Comparison of ENCODE assay signal across 14 mouse cellular contexts in genomic region chr11:96293302-96293921, GRCm38 (mm10). TPM values are rescaled to one million over a fixed set of nuclear protein-coding genes. Genes with fewer than 3 reads are reported as not detected.
A peak's percentile ranks its signal among the peaks of the same experiment; 100 is the strongest.
DNase-seq lines count a peak whose midpoint lies in the region; ATAC-seq lines count a peak whose summit lies in the region.
"Had no signal": no experiment of that assay in that cellular context is flagged by ENCODE, and none has a peak within 500 bp of the region (broad histone marks: within the 10 kb centered on the region; RNA-seq: fewer than 3 reads in every experiment).

No protein-coding gene starts in this region.

- H3K9ac ChIP-seq in intestine, embryonic 14.5 days (ENCODE audit: low read length): peak overlapping the region; percentile 78
- H3K9ac ChIP-seq in limb, embryonic 13.5 days: peak overlapping the region; percentile 8; the same call in 1 of the 2 replicates

- 8% methylated on average over 22 of the region's 22 CpGs for WGBS in intestine, embryonic 14.5 days
- WGBS in limb, embryonic 13.5 days: 2% methylated on average over 22 of the region's 22 CpGs

- H3K36me3 ChIP-seq in intestine, embryonic 14.5 days (ENCODE audit: control insufficient read depth, insufficient read depth, low read length): no peaks in the 10 kb centered on the region
- no peaks in the 10 kb centered on the region for H3K36me3 ChIP-seq in limb, embryonic 13.5 days
- H3K36me3 ChIP-seq: forebrain, embryonic 10.5 days had no signal

- no peak for ATAC-seq in intestine, embryonic 14.5 days (replicated peaks; ENCODE audit: low FRiP score, low TSS enrichment, low read depth)
- no peak for ATAC-seq in limb, embryonic 13.5 days (ENCODE audit: low FRiP score, low read depth)
- ATAC-seq in megakaryocyte-erythroid progenitor cell, adult 5-6 weeks (replicated peaks; ENCODE audit: low FRiP score, low TSS enrichment, poor library complexity, severe bottlenecking): no peak
- ATAC-seq: Patski had no signal

- H3K27ac ChIP-seq in intestine, embryonic 14.5 days (ENCODE audit: low read depth): peak overlapping the region; percentile 79
- H3K27ac ChIP-seq in limb, embryonic 13.5 days: no peak overlapping the region
- H3K27ac ChIP-seq: forebrain, embryonic 10.5 days had no signal

- H3K9me3 ChIP-seq in intestine, embryonic 14.5 days (ENCODE audit: control insufficient read depth, low read length): no peaks in the 10 kb centered on the region
- no peaks in the 10 kb centered on the region for H3K9me3 ChIP-seq in limb, embryonic 13.5 days
- H3K9me3 ChIP-seq: forebrain, embryonic 10.5 days had no signal

- H3K4me3 ChIP-seq in intestine, embryonic 14.5 days (ENCODE audit: low read depth, low read length): peak overlapping the region; percentile 43
- H3K4me3 ChIP-seq in limb, embryonic 13.5 days: peak overlapping the region; percentile 24
- H3K4me3 ChIP-seq: forebrain, embryonic 10.5 days; myocyte had no signal

- peak; percentile 56 for DNase-seq in adrenal gland, postnatal 14 days
- no peak for DNase-seq in adrenal gland, postnatal 36 days
- DNase-seq in A20 (ENCODE audit: low read depth, low spot score): peak; percentile 67
- no peak for DNase-seq in intestine, embryonic 14.5 days (ENCODE audit: low spot score)
- DNase-seq in natural killer cell, adult 2 months (ENCODE audit: low spot score in 2 of 2): no peak
- DNase-seq in urinary bladder, adult 2 months (ENCODE audit: low spot score): no peak
- DNase-seq: gastrocnemius, postnatal 36 days; lung, postnatal 14 days had no signal

- peaks cover 16% of the 10 kb centered on the region for H3K4me1 ChIP-seq in intestine, embryonic 14.5 days (replicated peaks; ENCODE audit: control insufficient read depth, insufficient read depth, low read length)
- no peaks in the 10 kb centered on the region for H3K4me1 ChIP-seq in limb, embryonic 13.5 days
- H3K4me1 ChIP-seq: forebrain, embryonic 10.5 days had no signal

- H3K4me2 ChIP-seq in intestine, embryonic 14.5 days (ENCODE audit: low read length): peak overlapping the region; percentile 55
- H3K4me2 ChIP-seq in limb, embryonic 13.5 days (replicated peaks): peak overlapping the region; percentile 21

- peaks cover 65% of the 10 kb centered on the region for H3K27me3 ChIP-seq in intestine, embryonic 14.5 days (replicated peaks; ENCODE audit: control insufficient read depth, insufficient read depth, low read length)
- peaks cover 98% of the 10 kb centered on the region for H3K27me3 ChIP-seq in limb, embryonic 13.5 days
- H3K27me3 ChIP-seq: Patski had no signal

RNA-seq across cellular contexts. Expression of gene Hoxb6, which starts 1.1 kb away (rescaled TPM):
- 35.7 and 39.8 TPM in 2 replicates for total RNA-seq in adrenal gland, postnatal 14 days (2021)
- 10 to 100 TPM; 43.9 to 62.2 TPM for total RNA-seq in adrenal gland, postnatal 36 days (2021)
- polyA plus RNA-seq in intestine, embryonic 14.5 days (2014; fragmentation: Nextera tagmentation; extraction: Ambion mirVana): 18.1 and 24.1 TPM in 2 replicates
- polyA plus RNA-seq in limb, embryonic 13.5 days (2015; fragmentation: Nextera tagmentation; extraction: Ambion mirVana): 0.59 and 1.4 TPM in 2 replicates
- not detected in 2 replicates for total RNA-seq in megakaryocyte-erythroid progenitor cell, adult 5-6 weeks (2014; fragmentation: Nextera tagmentation)
- 0.72 TPM in 1 of 2 replicates, not detected in the other for total RNA-seq in megakaryocyte-erythroid progenitor cell, adult 5-6 weeks (2017)
- polyA plus RNA-seq in urinary bladder, adult 2 months (2012; rRNA removed): 12.9 and 13.7 TPM in 2 replicates
- total RNA-seq: left cerebral cortex, postnatal 36 days had no signal
- polyA plus RNA-seq: forebrain, embryonic 10.5 days; myocyte had no signal

RNA-seq across cellular contexts. Expression of gene Hoxb7, which starts 7.0 kb away (rescaled TPM):
- total RNA-seq in adrenal gland, postnatal 14 days (2021): 34.3 and 37.8 TPM in 2 replicates
- total RNA-seq in adrenal gland, postnatal 36 days (2021): 10 to 100 TPM; 35.5 to 49.8 TPM
- 11.7 and 13.2 TPM in 2 replicates for polyA plus RNA-seq in intestine, embryonic 14.5 days (2014; fragmentation: Nextera tagmentation; extraction: Ambion mirVana)
- polyA plus RNA-seq in limb, embryonic 13.5 days (2015; fragmentation: Nextera tagmentation; extraction: Ambion mirVana): 2.0 and 2.2 TPM in 2 replicates
- total RNA-seq in megakaryocyte-erythroid progenitor cell, adult 5-6 weeks (2014; fragmentation: Nextera tagmentation): not detected in 2 replicates
- not detected in 2 replicates for total RNA-seq in megakaryocyte-erythroid progenitor cell, adult 5-6 weeks (2017)
- polyA plus RNA-seq in urinary bladder, adult 2 months (2012; rRNA removed): 9.5 and 9.6 TPM in 2 replicates
- total RNA-seq: left cerebral cortex, postnatal 36 days had no signal
- polyA plus RNA-seq: forebrain, embryonic 10.5 days had no signal

RNA-seq across cellular contexts. Expression of gene Hoxb5, which starts 9.7 kb away (rescaled TPM):
- 17.1 and 18.7 TPM in 2 replicates for total RNA-seq in adrenal gland, postnatal 14 days (2021)
- total RNA-seq in adrenal gland, postnatal 36 days (2021): 10 to 100 TPM; 16.1 to 27.0 TPM
- 49.6 and 51.6 TPM in 2 replicates for polyA plus RNA-seq in intestine, embryonic 14.5 days (2014; fragmentation: Nextera tagmentation; extraction: Ambion mirVana)
- polyA plus RNA-seq in limb, embryonic 13.5 days (2015; fragmentation: Nextera tagmentation; extraction: Ambion mirVana): 0.97 and 1.5 TPM in 2 replicates
- not detected in 2 replicates for total RNA-seq in megakaryocyte-erythroid progenitor cell, adult 5-6 weeks (2014; fragmentation: Nextera tagmentation)
- total RNA-seq in megakaryocyte-erythroid progenitor cell, adult 5-6 weeks (2017): not detected in 2 replicates
- 5.8 and 7.4 TPM in 2 replicates for polyA plus RNA-seq in urinary bladder, adult 2 months (2012; rRNA removed)
- total RNA-seq: left cerebral cortex, postnatal 36 days had no signal
- polyA plus RNA-seq: forebrain, embryonic 10.5 days; myocyte had no signal

RNA-seq across cellular contexts. Expression of gene Hoxb8, which starts 11.7 kb away (rescaled TPM):
- total RNA-seq in adrenal gland, postnatal 14 days (2021): 56.7 and 59.4 TPM in 2 replicates
- total RNA-seq in adrenal gland, postnatal 36 days (2021): 10 to 100 TPM; 59.4 to 80.5 TPM
- polyA plus RNA-seq in intestine, embryonic 14.5 days (2014; fragmentation: Nextera tagmentation; extraction: Ambion mirVana): 1.5 and 1.7 TPM in 2 replicates
- 0.17 and 0.32 TPM in 2 replicates for polyA plus RNA-seq in limb, embryonic 13.5 days (2015; fragmentation: Nextera tagmentation; extraction: Ambion mirVana)
- not detected in 2 replicates for total RNA-seq in megakaryocyte-erythroid progenitor cell, adult 5-6 weeks (2014; fragmentation: Nextera tagmentation)
- not detected in 2 replicates for total RNA-seq in megakaryocyte-erythroid progenitor cell, adult 5-6 weeks (2017)
- polyA plus RNA-seq in urinary bladder, adult 2 months (2012; rRNA removed): 12.0 and 13.4 TPM in 2 replicates
- total RNA-seq: left cerebral cortex, postnatal 36 days had no signal
- polyA plus RNA-seq: forebrain, embryonic 10.5 days had no signal

RNA-seq across cellular contexts. Expression of gene Hoxb9, which starts 22.2 kb away (rescaled TPM):
- total RNA-seq in adrenal gland, postnatal 14 days (2021): 99.3 and 156 TPM in 2 replicates
- total RNA-seq in adrenal gland, postnatal 36 days (2021): 100 to 1,000 TPM; 225 to 357 TPM
- polyA plus RNA-seq in intestine, embryonic 14.5 days (2014; fragmentation: Nextera tagmentation; extraction: Ambion mirVana): 1.0 and 1.1 TPM in 2 replicates
- polyA plus RNA-seq in limb, embryonic 13.5 days (2015; fragmentation: Nextera tagmentation; extraction: Ambion mirVana): 1.1 and 1.3 TPM in 2 replicates
- not detected in 2 replicates for total RNA-seq in megakaryocyte-erythroid progenitor cell, adult 5-6 weeks (2014; fragmentation: Nextera tagmentation)
- not detected in 2 replicates for total RNA-seq in megakaryocyte-erythroid progenitor cell, adult 5-6 weeks (2017)
- 2.7 and 3.2 TPM in 2 replicates for polyA plus RNA-seq in urinary bladder, adult 2 months (2012; rRNA removed)
- total RNA-seq: left cerebral cortex, postnatal 36 days had no signal
- polyA plus RNA-seq: forebrain, embryonic 10.5 days had no signal

Comparison
In these comparisons a context has a peak if more than half of its experiments do, and no peak if none do; other contexts are left out.
1. DNase-seq: peak in adrenal gland, postnatal 14 days (single experiment) and A20 (single experiment); none in adrenal gland, postnatal 36 days (0 of 2), intestine, embryonic 14.5 days (single experiment), natural killer cell, adult 2 months (0 of 2) and urinary bladder, adult 2 months (single experiment).
2. RNA of gene Hoxb6, which starts 1.1 kb away (total RNA-seq): 43.9 to 62.2 TPM in adrenal gland, postnatal 36 days and 35.7 to 39.8 TPM in adrenal gland, postnatal 14 days; 0.72 TPM in megakaryocyte-erythroid progenitor cell, adult 5-6 weeks; every median in the first group is over 10 times any median in the second.
3. RNA of gene Hoxb7, which starts 7.0 kb away (total RNA-seq): 35.5 to 49.8 TPM in adrenal gland, postnatal 36 days and 34.3 to 37.8 TPM in adrenal gland, postnatal 14 days; not detected in megakaryocyte-erythroid progenitor cell, adult 5-6 weeks; every median in the first group is over 10 times any median in the second.
4. RNA of gene Hoxb5, which starts 9.7 kb away (total RNA-seq): 16.1 to 27.0 TPM in adrenal gland, postnatal 36 days and 17.1 to 18.7 TPM in adrenal gland, postnatal 14 days; not detected in megakaryocyte-erythroid progenitor cell, adult 5-6 weeks; every median in the first group is over 10 times any median in the second.